Mouse (Mus musculus): ENCODE results near the gene Rnf216.

DNA sequence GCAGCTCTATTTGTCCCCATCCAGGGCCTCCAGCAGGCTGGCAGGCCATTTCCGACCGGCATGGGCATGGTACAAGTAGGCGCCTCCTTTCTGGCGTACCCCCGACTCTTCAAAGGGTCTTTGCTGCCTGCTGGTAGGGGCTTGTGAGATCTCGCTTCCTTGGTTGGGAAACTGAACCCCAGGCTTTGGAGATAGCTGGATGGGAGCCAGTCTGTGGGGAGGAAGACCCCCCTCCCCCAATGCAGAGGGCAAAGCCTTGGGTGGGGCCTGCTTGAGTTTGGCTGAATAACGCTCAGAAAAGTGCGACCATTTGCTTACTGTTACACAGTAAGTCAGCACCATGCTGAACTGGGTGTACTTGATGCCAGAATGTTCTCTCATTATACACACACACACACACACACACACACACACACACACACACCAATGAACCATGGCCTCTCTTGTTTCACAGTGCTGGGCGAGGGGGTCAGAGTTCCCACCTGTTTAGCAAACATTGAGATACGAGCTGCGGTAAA lies 150.3 kb downstream of the Rnf216 start:
- TF ChIP-seq CTCF (IDR thresholded peaks at IDR 0.05; ENCODE audit: control insufficient read depth, insufficient read depth, insufficient replicate concordance, low read depth, low read length) (no peak), POLR2A (IDR thresholded peaks at IDR 0.05; ENCODE audit: control insufficient read depth, low read depth, low read length) (no peak)
